Mouse (Mus musculus): Measurements from ENCODE around the gene Clpp. TPM values are rescaled to one million over a fixed set of nuclear protein-coding genes. Genes with fewer than 3 reads are reported as not detected.

Gene Clpp
- polyA plus RNA-seq, 1 experiment from 2014 or later = 151 TPM

DNA sequence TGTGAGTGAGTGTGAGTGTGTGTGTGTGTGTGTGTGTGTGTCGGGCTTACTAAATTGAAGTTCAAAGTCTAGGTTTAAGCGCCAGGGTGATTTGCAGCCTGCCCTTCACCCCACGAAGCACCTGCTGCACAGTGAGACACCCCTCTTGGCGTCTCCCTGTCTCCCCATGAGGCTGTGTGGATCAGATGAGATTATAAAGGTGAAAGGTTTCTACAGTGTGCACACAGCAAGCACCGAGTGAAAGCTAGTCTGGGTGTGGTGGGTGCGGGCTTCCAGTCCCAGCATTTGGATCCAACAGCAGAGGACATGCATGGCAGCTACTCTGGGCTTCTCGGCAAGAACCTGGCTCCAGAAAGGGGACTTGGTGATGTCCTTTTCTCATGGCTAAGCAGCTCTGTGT lies 9.1 kb upstream of the Clpp start:
- Histone ChIP-seq H3K4me2 (ENCODE audit: low read depth, low read length, severe bottlenecking) (no peak overlapping the region), H3K36me3 (ENCODE audit: control insufficient read depth, insufficient read depth, low read length) (no peaks in the 10 kb centered on the region), H3K4me3 (ENCODE audit: low read depth, low read length) (no peak overlapping the region), H3K4me1 (replicated peaks; ENCODE audit: control insufficient read depth, insufficient read depth, low read length) (no peaks in the 10 kb centered on the region), H3K9ac (ENCODE audit: low read length) (no peak overlapping the region), H3K9me3 (ENCODE audit: control insufficient read depth, low read length) (no peaks in the 10 kb centered on the region), H3K27ac (ENCODE audit: low read depth, low read length) (no peak overlapping the region), H3K27me3 (ENCODE audit: control insufficient read depth, insufficient read depth, low read length) (no peaks in the 10 kb centered on the region)
- 87% methylated on average over 7 of the region's 7 CpGs for WGBS
- peak; percentile 41 for DNase-seq (ENCODE audit: low spot score)
- no peak for ATAC-seq (replicated peaks; ENCODE audit: low FRiP score)

- ATAC-seq (replicated peaks; ENCODE audit: low FRiP score) (no peak), DNase-seq (ENCODE audit: low spot score) (peak; percentile 42)
- no peak within 1 kb of the TSS for H3K9ac ChIP-seq (ENCODE audit: low read length)
- H3K27me3 ChIP-seq (ENCODE audit: control insufficient read depth, insufficient read depth, low read length) = no peaks in the 10 kb centered on the region
- H3K9me3 ChIP-seq (ENCODE audit: control insufficient read depth, low read length) = no peaks in the 10 kb centered on the region
- no peaks in the 10 kb centered on the region for H3K4me1 ChIP-seq (replicated peaks; ENCODE audit: control insufficient read depth, insufficient read depth, low read length)
- 80% methylated on average over 5 of the region's 5 CpGs for WGBS
- no peak within 1 kb of the TSS for H3K4me3 ChIP-seq (ENCODE audit: low read depth, low read length)
- H3K36me3 ChIP-seq (ENCODE audit: control insufficient read depth, insufficient read depth, low read length) = no peaks in the 10 kb centered on the region
- no peak within 1 kb of the TSS for H3K4me2 ChIP-seq (ENCODE audit: low read depth, low read length, severe bottlenecking)
- no peak within 1 kb of the TSS for H3K27ac ChIP-seq (ENCODE audit: low read depth, low read length)
Observed at GRCm38 (mm10) chr17:56982013-56982412, 8.1 kb upstream of the Clpp start, which contains the start of gene Acer1. Gene Acer1, minus strand, starts transcription at chr17:56982126.

GRCm38 (mm10) chr17:56984886-56985285 lies 5.2 kb upstream of the Clpp start:
- Histone ChIP-seq H3K9me3 (ENCODE audit: control insufficient read depth, low read length) (no peaks in the 10 kb centered on the region), H3K36me3 (ENCODE audit: control insufficient read depth, insufficient read depth, low read length) (no peaks in the 10 kb centered on the region), H3K4me1 (replicated peaks; ENCODE audit: control insufficient read depth, insufficient read depth, low read length) (no peaks in the 10 kb centered on the region), H3K27me3 (ENCODE audit: control insufficient read depth, insufficient read depth, low read length) (no peaks in the 10 kb centered on the region), H3K9ac (ENCODE audit: low read length) (no peak overlapping the region), H3K4me3 (ENCODE audit: low read depth, low read length) (no peak overlapping the region), H3K27ac (ENCODE audit: low read depth, low read length) (no peak overlapping the region), H3K4me2 (ENCODE audit: low read depth, low read length, severe bottlenecking) (no peak overlapping the region)
- DNase-seq (ENCODE audit: low spot score) = peak; percentile 35
- WGBS = 86% methylated on average over 9 of the region's 9 CpGs
- ATAC-seq (replicated peaks; ENCODE audit: low FRiP score) = no peak

GRCm38 (mm10) chr17:56985656-56986055 lies 4.4 kb upstream of the Clpp start:
- H3K27me3 ChIP-seq (ENCODE audit: control insufficient read depth, insufficient read depth, low read length) = no peaks in the 10 kb centered on the region
- ATAC-seq (replicated peaks; ENCODE audit: low FRiP score) (no peak), DNase-seq (ENCODE audit: low spot score) (peak; percentile 41)
- no peak overlapping the region for H3K27ac ChIP-seq (ENCODE audit: low read depth, low read length)
- WGBS = 79% methylated on average over 3 of the region's 3 CpGs
- no peak overlapping the region for H3K4me3 ChIP-seq (ENCODE audit: low read depth, low read length)
- no peak overlapping the region for H3K4me2 ChIP-seq (ENCODE audit: low read depth, low read length, severe bottlenecking)
- H3K9ac ChIP-seq (ENCODE audit: low read length) = no peak overlapping the region
- no peaks in the 10 kb centered on the region for H3K4me1 ChIP-seq (replicated peaks; ENCODE audit: control insufficient read depth, insufficient read depth, low read length)
- H3K36me3 ChIP-seq (ENCODE audit: control insufficient read depth, insufficient read depth, low read length) = no peaks in the 10 kb centered on the region
- H3K9me3 ChIP-seq (ENCODE audit: control insufficient read depth, low read length) = no peaks in the 10 kb centered on the region

GRCm38 (mm10) chr17:56986105-56986805 lies 3.9 kb upstream of the Clpp start:
- Histone ChIP-seq H3K4me3 (ENCODE audit: low read depth, low read length) (no peak overlapping the region), H3K4me1 (replicated peaks; ENCODE audit: control insufficient read depth, insufficient read depth, low read length) (peaks cover 4% of the 10 kb centered on the region), H3K4me2 (ENCODE audit: low read depth, low read length, severe bottlenecking) (no peak overlapping the region), H3K27ac (ENCODE audit: low read depth, low read length) (no peak overlapping the region), H3K27me3 (ENCODE audit: control insufficient read depth, insufficient read depth, low read length) (no peaks in the 10 kb centered on the region), H3K36me3 (ENCODE audit: control insufficient read depth, insufficient read depth, low read length) (no peaks in the 10 kb centered on the region), H3K9ac (ENCODE audit: low read length) (no peak overlapping the region), H3K9me3 (ENCODE audit: control insufficient read depth, low read length) (no peaks in the 10 kb centered on the region)
- WGBS = 81% methylated on average over 3 of the region's 3 CpGs
- DNase-seq (ENCODE audit: low spot score) = no peak
- ATAC-seq (replicated peaks; ENCODE audit: low FRiP score) = no peak

GRCm38 (mm10) chr17:56988441-56988840 lies 1.7 kb upstream of the Clpp start:
- Histone ChIP-seq H3K9ac (ENCODE audit: low read length) (no peak overlapping the region), H3K4me2 (ENCODE audit: low read depth, low read length, severe bottlenecking) (no peak overlapping the region), H3K4me3 (ENCODE audit: low read depth, low read length) (no peak overlapping the region), H3K9me3 (ENCODE audit: control insufficient read depth, low read length) (no peaks in the 10 kb centered on the region), H3K4me1 (replicated peaks; ENCODE audit: control insufficient read depth, insufficient read depth, low read length) (peaks cover 4% of the 10 kb centered on the region), H3K36me3 (ENCODE audit: control insufficient read depth, insufficient read depth, low read length) (peaks cover 5% of the 10 kb centered on the region; the same call in 1 of the 2 replicates), H3K27me3 (ENCODE audit: control insufficient read depth, insufficient read depth, low read length) (no peaks in the 10 kb centered on the region), H3K27ac (ENCODE audit: low read depth, low read length) (no peak overlapping the region)
- ATAC-seq (replicated peaks; ENCODE audit: low FRiP score) = no peak
- WGBS = 86% methylated on average over 7 of the region's 7 CpGs
- DNase-seq (ENCODE audit: low spot score) = peak; percentile 43

DNA sequence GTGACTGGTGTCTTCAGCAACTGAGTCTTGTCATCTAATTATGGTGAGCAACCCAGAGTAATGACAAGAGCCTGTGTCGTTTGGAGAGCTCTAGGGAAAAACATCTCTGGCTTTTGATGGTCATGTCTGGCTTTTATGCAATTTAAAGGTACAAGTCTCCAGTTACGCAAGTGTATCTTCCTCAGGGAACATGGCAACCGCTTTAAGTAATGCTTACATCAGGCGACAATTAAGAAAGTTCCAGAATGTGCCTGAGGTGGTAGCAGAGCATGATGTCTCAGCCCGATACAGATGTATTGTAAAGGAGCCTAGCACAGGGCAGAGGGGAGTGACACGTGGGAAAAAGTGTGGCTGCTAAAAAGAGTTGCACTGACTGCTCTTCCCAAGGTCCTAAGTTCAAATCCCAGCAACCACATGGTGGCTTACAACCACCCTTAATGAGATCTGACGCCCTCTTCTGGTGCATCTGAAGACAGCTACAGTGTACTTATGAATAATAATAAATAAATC lies 1.1 kb upstream of the Clpp start:
- no peak for ATAC-seq (replicated peaks; ENCODE audit: low FRiP score)
- no peak overlapping the region for H3K27ac ChIP-seq (ENCODE audit: low read depth, low read length)
- peaks cover 4% of the 10 kb centered on the region for H3K4me1 ChIP-seq (replicated peaks; ENCODE audit: control insufficient read depth, insufficient read depth, low read length)
- WGBS = 71% methylated on average over 7 of the region's 7 CpGs
- H3K9ac ChIP-seq (ENCODE audit: low read length) = peak overlapping the region; percentile 87; the same call in 1 of the 2 replicates
- peak; percentile 41 for DNase-seq (ENCODE audit: low spot score)
- peak overlapping the region; percentile 77; the same call in 1 of the 2 replicates for H3K4me2 ChIP-seq (ENCODE audit: low read depth, low read length, severe bottlenecking)
- peak overlapping the region; percentile 82 for H3K4me3 ChIP-seq (ENCODE audit: low read depth, low read length)
- H3K27me3 ChIP-seq (ENCODE audit: control insufficient read depth, insufficient read depth, low read length) = no peaks in the 10 kb centered on the region
- H3K36me3 ChIP-seq (ENCODE audit: control insufficient read depth, insufficient read depth, low read length) = peaks cover 9% of the 10 kb centered on the region; the same call in 1 of the 2 replicates
- H3K9me3 ChIP-seq (ENCODE audit: control insufficient read depth, low read length) = no peaks in the 10 kb centered on the region

DNA sequence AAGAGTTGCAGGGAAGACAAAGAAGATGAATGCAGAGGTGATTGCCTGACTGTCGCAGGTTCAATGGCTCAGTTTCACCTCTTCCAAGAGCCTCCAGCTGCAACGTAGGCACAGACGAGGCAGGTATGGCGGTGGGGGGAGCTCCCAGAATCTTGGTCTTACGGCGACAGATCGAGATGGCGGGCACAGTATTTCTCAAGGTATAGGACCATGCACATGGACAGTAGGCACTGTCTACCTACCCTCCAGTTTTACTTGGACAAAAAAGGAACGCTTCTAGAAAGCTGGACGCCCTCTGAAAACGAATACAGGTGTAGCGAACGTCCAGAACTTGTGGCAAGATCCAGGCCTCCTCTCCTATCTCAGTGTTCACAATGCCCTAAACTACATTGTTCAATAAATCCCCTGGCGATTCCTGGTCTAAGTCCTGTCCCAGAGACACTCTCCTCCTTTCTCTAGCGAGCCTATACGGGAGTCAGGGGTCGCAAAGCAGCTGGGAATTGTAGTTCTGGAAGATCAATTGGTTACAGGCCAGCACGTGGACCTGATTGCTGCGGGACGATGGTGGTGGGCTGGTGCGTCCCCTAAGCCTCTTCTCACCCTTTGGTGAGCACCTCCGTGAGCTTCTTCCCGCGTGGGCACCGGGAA lies 514 bp upstream of the Clpp start:
- peak; percentile 53 for DNase-seq (ENCODE audit: low spot score)
- 3% methylated on average over 25 of the region's 25 CpGs for WGBS

More for the DNA sequence above, 514 bp upstream of the Clpp start:
- peaks cover 13% of the 10 kb centered on the region; the same call in 1 of the 2 replicates for H3K36me3 ChIP-seq (ENCODE audit: control insufficient read depth, insufficient read depth, low read length)
- H3K9ac ChIP-seq (ENCODE audit: low read length) = peak overlapping the region; percentile 87
- peak overlapping the region; percentile 77 for H3K4me2 ChIP-seq (ENCODE audit: low read depth, low read length, severe bottlenecking)
- no peaks in the 10 kb centered on the region for H3K9me3 ChIP-seq (ENCODE audit: control insufficient read depth, low read length)
- peak overlapping the region; percentile 41; the same call in 1 of the 2 replicates for H3K27ac ChIP-seq (ENCODE audit: low read depth, low read length)
- H3K4me1 ChIP-seq (replicated peaks; ENCODE audit: control insufficient read depth, insufficient read depth, low read length) = peaks cover 4% of the 10 kb centered on the region
- H3K27me3 ChIP-seq (ENCODE audit: control insufficient read depth, insufficient read depth, low read length) = no peaks in the 10 kb centered on the region
- peak; percentile 92 for ATAC-seq (replicated peaks; ENCODE audit: low FRiP score)
- H3K4me3 ChIP-seq (ENCODE audit: low read depth, low read length) = peak overlapping the region; percentile 82
